In genomic region chr9:85695606-85696005, GRCm38 (mm10) we compare ENCODE assay signal across 29 mouse cellular contexts.
"Had no signal": no experiment of that assay in that cellular context is flagged by ENCODE, and none has a peak within 500 bp of the region (broad histone marks: within the 10 kb centered on the region; RNA-seq: fewer than 3 reads in every experiment).

No protein-coding gene starts in this region.

- DNase-seq: left cerebral cortex, postnatal 4 days; liver; liver, embryonic 13.5 days; liver, postnatal 0 days; lung, adult 18-20 months; lung, adult 2 months; lung, embryonic 14.5 days; lung, postnatal 10 days; lung, postnatal 14 days; lung, postnatal 36 days; lung, postnatal 4 days; midbrain, embryonic 14.5 days had no signal

- ATAC-seq: liver, embryonic 12.5 days; liver, postnatal 0 days; lung, postnatal 0 days; midbrain, embryonic 13.5 days; midbrain, embryonic 15.5 days; midbrain, embryonic 16.5 days had no signal

- H3K4me1 ChIP-seq: limb, embryonic 10.5 days; limb, embryonic 12.5 days; limb, embryonic 13.5 days; liver, embryonic 12.5 days; liver, embryonic 13.5 days; liver, embryonic 15.5 days; lung, embryonic 15.5 days; midbrain, embryonic 10.5 days; midbrain, embryonic 12.5 days; midbrain, embryonic 13.5 days; midbrain, embryonic 15.5 days had no signal

- H3K9me3 ChIP-seq: limb, embryonic 10.5 days; limb, embryonic 12.5 days; limb, embryonic 13.5 days; limb, embryonic 15.5 days; liver, embryonic 12.5 days; liver, embryonic 13.5 days; liver, embryonic 15.5 days; lung, embryonic 15.5 days; megakaryocyte, embryonic 14.5 days; midbrain, embryonic 10.5 days; midbrain, embryonic 12.5 days; midbrain, embryonic 13.5 days; midbrain, embryonic 15.5 days had no signal

- H3K27me3 ChIP-seq: limb, embryonic 12.5 days; limb, embryonic 13.5 days; limb, embryonic 15.5 days; liver, embryonic 12.5 days; liver, embryonic 13.5 days; liver, embryonic 15.5 days; lung, embryonic 15.5 days; megakaryocyte, embryonic 14.5 days; midbrain, embryonic 12.5 days; midbrain, embryonic 13.5 days; midbrain, embryonic 15.5 days had no signal

- H3K27ac ChIP-seq: limb, embryonic 10.5 days; limb, embryonic 12.5 days; limb, embryonic 13.5 days; limb, embryonic 15.5 days; liver, embryonic 12.5 days; liver, embryonic 13.5 days; liver, embryonic 14.5 days; liver, embryonic 15.5 days; lung, embryonic 15.5 days; macrophage; midbrain, embryonic 10.5 days; midbrain, embryonic 12.5 days; midbrain, embryonic 13.5 days; midbrain, embryonic 15.5 days had no signal

- H3K4me3 ChIP-seq: limb, embryonic 10.5 days; limb, embryonic 12.5 days; limb, embryonic 13.5 days; limb, embryonic 15.5 days; liver, embryonic 12.5 days; liver, embryonic 13.5 days; liver, embryonic 15.5 days; lung, embryonic 15.5 days; megakaryocyte, embryonic 14.5 days; midbrain, embryonic 10.5 days; midbrain, embryonic 12.5 days; midbrain, embryonic 13.5 days; midbrain, embryonic 15.5 days; myocyte had no signal
